Mouse (Mus musculus): Measurements from ENCODE around the gene Rnf182. TPM values are rescaled to one million over a fixed set of nuclear protein-coding genes. Genes with fewer than 3 reads are reported as not detected.

Gene Rnf182
- polyA plus RNA-seq, 1 experiment from 2014 or later = 4.3 TPM

GRCm38 (mm10) chr13:43580661-43581060, 34.8 kb upstream of the Rnf182 start:
- Histone ChIP-seq H3K9ac (ENCODE audit: low read depth, low read length) (no peak overlapping the region), H3K36me3 (ENCODE audit: control insufficient read depth, insufficient read depth, low read length) (no peaks in the 10 kb centered on the region), H3K4me1 (ENCODE audit: control insufficient read depth, insufficient read depth, low read length) (no peaks in the 10 kb centered on the region), H3K27me3 (ENCODE audit: control insufficient read depth, insufficient read depth, low read length) (no peaks in the 10 kb centered on the region), H3K4me3 (ENCODE audit: low read depth, low read length) (no peak overlapping the region), H3K9me3 (replicated peaks; ENCODE audit: control insufficient read depth, low read length) (no peaks in the 10 kb centered on the region), H3K27ac (ENCODE audit: low read depth, low read length) (no peak overlapping the region), H3K4me2 (no peak overlapping the region)
- 84% methylated on average over 5 of the region's 5 CpGs for WGBS (ENCODE audit: insufficient replicate concordance)
- no peak for ATAC-seq (replicated peaks; ENCODE audit: insufficient number of reproducible peaks, low FRiP score, low TSS enrichment)

- 31% methylated on average over 16 of the region's 16 CpGs for WGBS (ENCODE audit: insufficient replicate concordance)
- Histone ChIP-seq H3K36me3 (ENCODE audit: control insufficient read depth, insufficient read depth, low read length) (no peaks in the 10 kb centered on the region), H3K27me3 (ENCODE audit: control insufficient read depth, insufficient read depth, low read length) (no peaks in the 10 kb centered on the region), H3K4me3 (ENCODE audit: low read depth, low read length) (0 out of 2 replicates have a peak overlapping the region, but pooled peaks have one; percentile 10), H3K4me2 (peak overlapping the region; percentile 30), H3K4me1 (ENCODE audit: control insufficient read depth, insufficient read depth, low read length) (no peaks in the 10 kb centered on the region), H3K9ac (ENCODE audit: low read depth, low read length) (no peak overlapping the region), H3K9me3 (replicated peaks; ENCODE audit: control insufficient read depth, low read length) (no peaks in the 10 kb centered on the region), H3K27ac (ENCODE audit: low read depth, low read length) (no peak overlapping the region)
- ATAC-seq (replicated peaks; ENCODE audit: insufficient number of reproducible peaks, low FRiP score, low TSS enrichment) = no peak
These were observed 32.5 kb upstream of the Rnf182 start for GRCm38 (mm10) chr13:43582961-43583360.

GRCm38 (mm10) chr13:43583504-43583903, 32.0 kb upstream of the Rnf182 start:
- H3K9ac ChIP-seq (ENCODE audit: low read depth, low read length) = no peak overlapping the region
- H3K9me3 ChIP-seq (replicated peaks; ENCODE audit: control insufficient read depth, low read length) = no peaks in the 10 kb centered on the region
- H3K27me3 ChIP-seq (ENCODE audit: control insufficient read depth, insufficient read depth, low read length) = no peaks in the 10 kb centered on the region
- H3K36me3 ChIP-seq (ENCODE audit: control insufficient read depth, insufficient read depth, low read length) = no peaks in the 10 kb centered on the region
- no peak overlapping the region for H3K27ac ChIP-seq (ENCODE audit: low read depth, low read length)
- no peak overlapping the region for H3K4me3 ChIP-seq (ENCODE audit: low read depth, low read length)
- H3K4me2 ChIP-seq = no peak overlapping the region
- no peak for ATAC-seq (replicated peaks; ENCODE audit: insufficient number of reproducible peaks, low FRiP score, low TSS enrichment)
- 62% methylated on average over 8 of the region's 8 CpGs for WGBS (ENCODE audit: insufficient replicate concordance)
- H3K4me1 ChIP-seq (ENCODE audit: control insufficient read depth, insufficient read depth, low read length) = no peaks in the 10 kb centered on the region

- Histone ChIP-seq H3K4me1 (ENCODE audit: control insufficient read depth, insufficient read depth, low read length) (no peaks in the 10 kb centered on the region), H3K36me3 (ENCODE audit: control insufficient read depth, insufficient read depth, low read length) (no peaks in the 10 kb centered on the region), H3K9me3 (replicated peaks; ENCODE audit: control insufficient read depth, low read length) (no peaks in the 10 kb centered on the region), H3K27ac (ENCODE audit: low read depth, low read length) (no peak overlapping the region), H3K9ac (ENCODE audit: low read depth, low read length) (no peak overlapping the region), H3K4me3 (ENCODE audit: low read depth, low read length) (no peak overlapping the region), H3K27me3 (ENCODE audit: control insufficient read depth, insufficient read depth, low read length) (no peaks in the 10 kb centered on the region), H3K4me2 (no peak overlapping the region)
- no peak for ATAC-seq (replicated peaks; ENCODE audit: insufficient number of reproducible peaks, low FRiP score, low TSS enrichment)
- 70% methylated on average over 2 of the region's 2 CpGs for WGBS (ENCODE audit: insufficient replicate concordance)
These were observed 30.2 kb upstream of the Rnf182 start for GRCm38 (mm10) chr13:43585335-43585734.

GRCm38 (mm10) chr13:43586966-43587365, 28.5 kb upstream of the Rnf182 start:
- Histone ChIP-seq H3K27ac (ENCODE audit: low read depth, low read length) (no peak overlapping the region), H3K9me3 (replicated peaks; ENCODE audit: control insufficient read depth, low read length) (no peaks in the 10 kb centered on the region), H3K4me1 (ENCODE audit: control insufficient read depth, insufficient read depth, low read length) (no peaks in the 10 kb centered on the region), H3K4me3 (ENCODE audit: low read depth, low read length) (no peak overlapping the region), H3K4me2 (no peak overlapping the region), H3K36me3 (ENCODE audit: control insufficient read depth, insufficient read depth, low read length) (no peaks in the 10 kb centered on the region), H3K9ac (ENCODE audit: low read depth, low read length) (no peak overlapping the region), H3K27me3 (ENCODE audit: control insufficient read depth, insufficient read depth, low read length) (no peaks in the 10 kb centered on the region)
- ATAC-seq (replicated peaks; ENCODE audit: insufficient number of reproducible peaks, low FRiP score, low TSS enrichment) = no peak
- 74% methylated on average over 3 of the region's 3 CpGs for WGBS (ENCODE audit: insufficient replicate concordance)

GRCm38 (mm10) chr13:43587844-43588840, 27.4 kb upstream of the Rnf182 start:
- no peak overlapping the region for H3K27ac ChIP-seq (ENCODE audit: low read depth, low read length)
- no peaks in the 10 kb centered on the region for H3K36me3 ChIP-seq (ENCODE audit: control insufficient read depth, insufficient read depth, low read length)
- H3K9me3 ChIP-seq (replicated peaks; ENCODE audit: control insufficient read depth, low read length) = no peaks in the 10 kb centered on the region
- H3K9ac ChIP-seq (ENCODE audit: low read depth, low read length) = no peak overlapping the region
- no peak overlapping the region for H3K4me3 ChIP-seq (ENCODE audit: low read depth, low read length)
- no peak overlapping the region for H3K4me2 ChIP-seq
- H3K27me3 ChIP-seq (ENCODE audit: control insufficient read depth, insufficient read depth, low read length) = no peaks in the 10 kb centered on the region
- H3K4me1 ChIP-seq (ENCODE audit: control insufficient read depth, insufficient read depth, low read length) = peaks cover 2% of the 10 kb centered on the region; the same call in 1 of the 2 replicates
- no peak for ATAC-seq (replicated peaks; ENCODE audit: insufficient number of reproducible peaks, low FRiP score, low TSS enrichment)
- WGBS (ENCODE audit: insufficient replicate concordance) = 76% methylated on average over 14 of the region's 14 CpGs

- Histone ChIP-seq H3K27me3 (ENCODE audit: control insufficient read depth, insufficient read depth, low read length) (no peaks in the 10 kb centered on the region), H3K36me3 (ENCODE audit: control insufficient read depth, insufficient read depth, low read length) (no peaks in the 10 kb centered on the region), H3K9ac (ENCODE audit: low read depth, low read length) (no peak overlapping the region), H3K9me3 (replicated peaks; ENCODE audit: control insufficient read depth, low read length) (no peaks in the 10 kb centered on the region), H3K27ac (ENCODE audit: low read depth, low read length) (no peak overlapping the region), H3K4me1 (ENCODE audit: control insufficient read depth, insufficient read depth, low read length) (peaks cover 2% of the 10 kb centered on the region; the same call in 1 of the 2 replicates), H3K4me3 (ENCODE audit: low read depth, low read length) (0 out of 2 replicates have a peak overlapping the region, but pooled peaks have one; percentile 8), H3K4me2 (peak overlapping the region; percentile 41; the same call in 1 of the 2 replicates)
- no peak for ATAC-seq (replicated peaks; ENCODE audit: insufficient number of reproducible peaks, low FRiP score, low TSS enrichment)
- 65% methylated on average over 28 of the region's 28 CpGs for WGBS (ENCODE audit: insufficient replicate concordance)
These were observed 23.5 kb upstream of the Rnf182 start for GRCm38 (mm10) chr13:43591828-43592680.

GRCm38 (mm10) chr13:43592681-43593068, 22.8 kb upstream of the Rnf182 start:
- Histone ChIP-seq H3K4me3 (ENCODE audit: low read depth, low read length) (peak overlapping the region; percentile 8; the same call in 1 of the 2 replicates), H3K27ac (ENCODE audit: low read depth, low read length) (no peak overlapping the region), H3K4me2 (peak overlapping the region; percentile 41; the same call in 1 of the 2 replicates), H3K36me3 (ENCODE audit: control insufficient read depth, insufficient read depth, low read length) (no peaks in the 10 kb centered on the region), H3K9ac (ENCODE audit: low read depth, low read length) (no peak overlapping the region), H3K27me3 (ENCODE audit: control insufficient read depth, insufficient read depth, low read length) (no peaks in the 10 kb centered on the region), H3K4me1 (ENCODE audit: control insufficient read depth, insufficient read depth, low read length) (peaks cover 2% of the 10 kb centered on the region; the same call in 1 of the 2 replicates), H3K9me3 (replicated peaks; ENCODE audit: control insufficient read depth, low read length) (no peaks in the 10 kb centered on the region)
- WGBS (ENCODE audit: insufficient replicate concordance) = 45% methylated on average over 8 of the region's 8 CpGs
- ATAC-seq (replicated peaks; ENCODE audit: insufficient number of reproducible peaks, low FRiP score, low TSS enrichment) = no peak
